Mouse (Mus musculus) left cerebral cortex, adult 2 months (tissue): ENCODE measurements at regions not wholly inside any gene's neighbourhood (a gene's known extent, or its start where the extent isn't known, plus 50 kb on each side); places are given as distances from the start of the nearest gene placed in this dataset.
A peak's percentile ranks its signal among the peaks of the same experiment; 100 is the strongest.

ENCODE experiments used
- DNase-seq, 2 experiments: peaks; one replicate each; pipeline ENCODE4 v3.0.0; 2021 to 2022; ENCODE audit warnings: low spot score in 2 of 2, mixed read lengths in 1 of 2; ENCODE audit errors: extremely low spot score in 1 of 2
- H3K27ac ChIP-seq: fragments of 200-600 bp; 2 replicates; pipeline ENCODE4 v1.8.1; 2022
- H3K4me3 ChIP-seq: fragments of 200-600 bp; 2 replicates; pipeline ENCODE4 v1.8.1; 2022
- CTCF ChIP-seq: fragments of 200-600 bp; IDR thresholded peaks from 2 replicates; pipeline ENCODE4 v1.8.1; 2022; ENCODE audit warnings: antibody characterized with exemption, mild to moderate bottlenecking, moderate library complexity
- intact Hi-C: fragments of 180-260 bp; cut with DNase I; formaldehyde crosslinking; loops from one replicate; pipeline ENCODE4 v1.15.1; 2025

DNA sequence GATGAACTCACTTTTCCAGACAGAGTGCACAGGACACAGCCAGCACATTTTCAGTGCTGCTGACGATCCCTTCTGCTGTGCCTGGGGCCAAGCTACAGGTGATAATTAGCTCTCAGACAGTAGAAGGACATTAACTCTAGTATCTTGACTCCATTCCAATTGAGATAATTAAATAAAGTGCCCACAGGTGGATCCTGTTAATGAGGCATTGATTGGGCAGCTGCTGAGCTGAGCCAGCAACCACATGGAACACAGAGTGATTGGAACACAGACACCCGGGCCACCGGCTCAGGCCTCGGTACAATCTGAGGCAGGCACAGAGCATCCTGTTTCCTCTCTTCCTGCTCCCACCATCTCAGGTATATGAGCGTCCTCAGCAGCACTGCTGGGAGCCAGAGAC is 114.5 kb upstream of the Habp2 start:
- intact Hi-C loops = no loop called here
- DNase-seq = no peak
- no peak for TF ChIP-seq CTCF
- Histone ChIP-seq H3K4me3 (no peak overlapping the region), H3K27ac (no peak overlapping the region)

DNA sequence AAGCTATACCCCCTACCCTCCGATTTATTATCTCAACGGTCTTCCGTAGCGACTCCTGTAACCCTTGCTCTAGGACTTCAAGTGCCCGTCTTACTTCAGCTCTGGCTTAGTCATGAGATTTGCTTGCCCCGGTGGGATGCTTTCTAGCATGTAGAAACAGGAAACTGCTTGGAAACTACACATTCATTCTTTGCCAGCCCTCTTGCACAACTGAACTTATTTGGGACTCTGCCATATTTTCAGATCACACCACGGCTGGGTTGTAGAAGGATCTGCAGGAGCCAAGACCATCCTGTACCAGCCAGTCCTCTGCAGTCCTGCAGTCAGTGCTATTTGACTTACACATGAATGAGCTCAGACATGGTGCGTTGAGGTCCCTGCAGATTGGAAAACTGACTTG is 110.9 kb upstream of the Habp2 start:
- intact Hi-C loops = no loop called here
- no peak for TF ChIP-seq CTCF

DNA sequence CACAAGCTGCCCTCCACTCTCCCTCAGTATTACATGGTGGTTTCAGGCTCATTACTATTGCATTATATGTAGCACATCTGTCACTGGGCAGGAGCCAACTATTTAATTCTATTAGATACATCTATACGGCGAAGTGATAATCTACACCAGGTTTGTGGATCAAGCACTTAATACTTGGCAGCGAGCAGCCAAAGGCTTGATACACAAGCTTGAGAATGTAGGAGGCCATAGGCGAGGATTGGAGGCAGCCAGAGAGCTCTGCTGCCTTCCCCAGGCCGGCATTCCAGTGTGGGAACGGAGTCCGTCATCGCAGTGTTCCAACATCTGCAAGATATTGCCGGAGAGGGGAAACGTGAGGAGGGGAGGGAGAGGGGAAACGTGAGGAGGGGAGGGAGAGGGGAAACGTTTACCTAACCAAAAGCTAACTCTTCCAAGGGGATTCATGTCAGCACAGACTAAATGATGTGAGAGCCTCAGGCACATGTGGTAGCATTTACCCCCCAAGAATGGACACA is 109.6 kb upstream of the Habp2 start:
- Histone ChIP-seq H3K4me3 (no peak overlapping the region), H3K27ac (no peak overlapping the region)
- DNase-seq = no peak
- intact Hi-C loops = no loop called here
- TF ChIP-seq CTCF = no peak

More for the DNA sequence above, 110.9 kb upstream of the Habp2 start:
- no peak overlapping the region for H3K4me3 ChIP-seq
- H3K27ac ChIP-seq = no peak overlapping the region
- DNase-seq = no peak

DNA sequence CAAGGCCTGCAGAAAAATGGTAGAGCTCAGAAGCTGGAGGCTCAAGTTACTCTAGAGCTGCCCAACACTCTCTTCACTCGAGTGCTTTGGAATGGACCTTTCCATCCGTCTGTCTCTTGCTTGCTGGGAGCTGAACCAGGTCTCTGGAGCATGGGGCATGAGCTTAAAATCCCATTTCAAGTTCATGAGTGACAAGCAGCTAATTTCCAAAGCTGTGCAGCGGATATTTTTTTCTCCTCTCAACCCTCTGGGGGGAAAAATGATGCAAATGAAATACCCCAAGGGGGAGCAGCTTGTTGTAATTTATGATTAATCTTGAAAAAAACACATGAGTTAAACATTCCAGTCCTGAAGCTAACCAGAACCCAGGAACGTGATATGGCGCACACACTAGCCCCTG is 101.2 kb upstream of the Habp2 start:
- intact Hi-C loops = no loop called here
- no peak overlapping the region for H3K27ac ChIP-seq
- no peak overlapping the region for H3K4me3 ChIP-seq
- DNase-seq = no peak
- TF ChIP-seq CTCF = no peak

DNA sequence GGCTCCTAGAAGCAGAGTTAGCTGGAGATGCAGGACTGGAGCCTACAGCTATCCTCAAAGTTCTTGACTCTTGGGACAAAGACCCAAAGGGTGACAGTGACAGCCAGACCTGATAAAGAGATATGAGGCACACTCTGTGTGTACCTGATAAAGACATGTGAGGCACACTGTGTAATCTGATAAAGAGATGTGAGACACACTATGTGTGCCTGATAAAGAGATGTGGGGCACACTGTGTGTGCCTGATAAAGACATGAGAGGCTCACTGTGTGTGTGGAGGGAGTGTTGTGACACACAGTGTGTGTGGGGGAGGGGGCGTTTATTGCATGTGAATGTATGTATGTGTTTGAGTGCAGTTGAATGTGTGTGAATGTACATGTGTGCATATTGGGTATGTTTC is 97.8 kb upstream of the Habp2 start:
- intact Hi-C loops = no loop called here
- DNase-seq = no peak
- H3K4me3 ChIP-seq = no peak overlapping the region
- no peak overlapping the region for H3K27ac ChIP-seq
- TF ChIP-seq CTCF = no peak

DNA sequence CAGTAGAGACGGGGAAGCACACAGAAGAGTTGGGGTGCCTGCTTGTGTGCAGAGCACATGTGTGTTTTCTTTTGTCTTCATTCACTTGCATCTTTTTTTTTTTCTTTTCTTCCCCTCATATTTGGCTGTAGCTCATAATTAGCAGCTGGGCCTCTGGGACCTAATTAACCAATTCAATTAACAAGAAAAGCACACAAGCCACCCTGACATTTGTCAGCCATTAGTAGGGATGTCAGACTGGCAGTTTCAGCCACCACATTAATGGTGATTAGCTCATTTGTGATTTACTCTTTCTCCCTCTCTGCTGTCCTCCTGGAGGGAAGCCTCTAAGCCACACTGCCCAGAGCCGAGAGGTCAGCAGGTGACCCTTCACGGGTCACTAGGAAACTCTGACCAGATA is 96.7 kb upstream of the Habp2 start:
- Histone ChIP-seq H3K27ac (no peak overlapping the region), H3K4me3 (no peak overlapping the region)
- DNase-seq = no peak
- no peak for TF ChIP-seq CTCF
- intact Hi-C loops = no loop called here

DNA sequence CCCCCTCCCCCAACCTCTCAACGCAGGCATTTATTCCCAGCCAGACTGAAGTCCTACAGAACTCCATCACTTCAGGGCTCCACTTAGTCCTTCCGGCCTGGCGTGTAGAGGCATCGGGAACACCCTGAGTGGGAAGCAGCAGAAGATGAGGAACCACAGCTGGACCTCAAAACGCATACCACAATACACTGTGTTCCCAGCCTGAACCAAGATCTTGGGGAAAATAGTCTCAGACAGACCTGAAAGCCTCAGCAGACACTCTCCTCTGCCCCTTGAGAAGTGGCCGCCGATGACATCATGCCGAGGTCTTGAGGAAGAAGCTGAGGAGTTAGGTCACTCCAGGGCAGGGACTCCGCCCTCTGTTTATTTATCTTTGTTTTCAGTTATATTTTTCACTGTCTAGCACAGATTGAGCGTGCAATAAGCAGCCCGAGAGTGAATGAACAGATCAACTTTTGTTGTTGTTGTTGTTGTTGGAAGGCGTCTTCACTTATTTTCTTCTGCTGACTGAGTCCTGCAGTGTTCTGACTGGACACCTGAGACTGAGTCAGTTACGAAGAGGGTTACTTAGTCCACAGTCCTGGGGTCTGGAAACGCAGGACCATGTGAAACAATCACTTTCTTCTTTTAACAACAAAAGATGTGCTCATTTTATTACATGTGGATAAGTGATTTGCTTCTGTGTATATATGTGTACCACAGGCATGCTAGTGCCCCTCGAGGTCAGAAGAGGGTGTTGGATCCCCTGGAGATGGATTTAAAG is 88.3 kb upstream of the Habp2 start:
- no peak for DNase-seq
- intact Hi-C loops = no loop called here
- Histone ChIP-seq H3K4me3 (no peak overlapping the region), H3K27ac (no peak overlapping the region)
- TF ChIP-seq CTCF = no peak

DNA sequence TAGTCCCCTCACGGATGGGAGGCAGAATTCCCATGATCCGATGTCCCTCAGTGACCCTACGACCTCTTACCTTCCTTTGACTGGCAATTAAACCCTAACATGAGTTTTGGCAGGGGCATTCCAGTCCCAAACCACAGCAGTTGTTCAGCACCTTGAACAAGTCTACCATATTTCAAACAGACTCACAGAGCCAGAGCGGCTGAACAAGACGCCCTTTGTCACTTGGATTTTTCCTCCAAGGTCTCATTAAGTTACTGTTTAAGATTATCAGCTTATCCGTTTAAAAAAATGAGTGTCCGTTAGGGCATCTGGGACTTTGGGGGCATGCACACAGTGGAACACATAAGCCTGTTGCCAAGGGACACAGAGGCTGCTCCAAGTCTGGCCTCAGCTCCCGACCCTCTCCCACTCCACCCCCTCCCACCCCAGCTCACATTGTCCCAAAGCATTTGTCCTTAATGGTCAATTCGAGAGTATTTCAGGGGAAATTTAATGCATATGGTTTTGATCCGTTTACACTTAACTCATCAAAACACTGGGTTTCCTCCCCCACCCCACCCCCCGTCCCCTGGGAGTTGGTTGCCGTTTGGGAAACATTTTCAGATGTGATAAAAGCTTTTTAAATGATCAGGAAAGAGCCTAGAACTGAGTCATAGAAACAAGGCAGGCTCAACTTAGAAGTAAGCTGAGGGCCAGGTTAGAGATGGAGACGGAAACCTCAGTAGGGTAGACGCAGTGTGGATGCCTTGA is 87.4 kb upstream of the Habp2 start:
- no peak for DNase-seq
- intact Hi-C loops = loop anchor here (2.0 to 10.0 kb wide), 2 partner anchors 645 to 863 kb away; no protein-coding TSS in a partner anchor
- H3K4me3 ChIP-seq = no peak overlapping the region
- no peak for TF ChIP-seq CTCF
- no peak overlapping the region for H3K27ac ChIP-seq

DNA sequence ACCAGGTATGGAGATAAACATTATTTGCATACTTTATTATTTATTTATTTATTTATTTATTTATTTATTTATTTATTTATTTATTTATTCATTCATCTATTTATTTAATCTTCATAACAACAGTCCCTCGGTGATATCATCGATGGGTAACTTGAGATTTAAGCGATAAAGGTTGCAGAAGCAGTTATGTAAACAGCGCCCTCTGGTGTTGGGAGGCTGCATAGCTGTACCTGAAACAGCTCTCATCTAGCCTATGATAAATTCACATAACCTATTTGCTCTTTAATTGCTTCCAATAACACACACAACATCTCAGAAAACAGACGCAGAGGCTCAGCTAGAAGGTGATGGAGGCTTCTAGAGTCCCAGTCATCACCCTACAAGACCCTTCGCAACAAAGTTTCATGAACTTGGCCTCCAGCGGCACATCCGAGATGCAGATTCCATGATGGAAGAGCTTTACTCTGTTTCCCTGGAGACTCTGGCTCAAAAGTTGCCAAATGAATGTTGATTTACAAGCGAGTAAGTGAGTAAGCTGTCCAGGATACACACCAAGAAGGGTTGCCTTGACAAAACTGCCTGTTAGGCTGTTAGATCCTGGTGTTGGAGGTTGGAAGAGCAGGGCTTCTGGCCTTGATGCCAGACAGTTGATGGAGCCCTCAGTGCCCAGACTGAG is 85.8 kb upstream of the Habp2 start:
- DNase-seq = no peak
- Histone ChIP-seq H3K4me3 (no peak overlapping the region), H3K27ac (no peak overlapping the region)
- intact Hi-C loops = loop anchor here (2.0 to 10.0 kb wide), 2 partner anchors 646 to 864 kb away; no protein-coding TSS in a partner anchor
- peak; percentile 52 for TF ChIP-seq CTCF

DNA sequence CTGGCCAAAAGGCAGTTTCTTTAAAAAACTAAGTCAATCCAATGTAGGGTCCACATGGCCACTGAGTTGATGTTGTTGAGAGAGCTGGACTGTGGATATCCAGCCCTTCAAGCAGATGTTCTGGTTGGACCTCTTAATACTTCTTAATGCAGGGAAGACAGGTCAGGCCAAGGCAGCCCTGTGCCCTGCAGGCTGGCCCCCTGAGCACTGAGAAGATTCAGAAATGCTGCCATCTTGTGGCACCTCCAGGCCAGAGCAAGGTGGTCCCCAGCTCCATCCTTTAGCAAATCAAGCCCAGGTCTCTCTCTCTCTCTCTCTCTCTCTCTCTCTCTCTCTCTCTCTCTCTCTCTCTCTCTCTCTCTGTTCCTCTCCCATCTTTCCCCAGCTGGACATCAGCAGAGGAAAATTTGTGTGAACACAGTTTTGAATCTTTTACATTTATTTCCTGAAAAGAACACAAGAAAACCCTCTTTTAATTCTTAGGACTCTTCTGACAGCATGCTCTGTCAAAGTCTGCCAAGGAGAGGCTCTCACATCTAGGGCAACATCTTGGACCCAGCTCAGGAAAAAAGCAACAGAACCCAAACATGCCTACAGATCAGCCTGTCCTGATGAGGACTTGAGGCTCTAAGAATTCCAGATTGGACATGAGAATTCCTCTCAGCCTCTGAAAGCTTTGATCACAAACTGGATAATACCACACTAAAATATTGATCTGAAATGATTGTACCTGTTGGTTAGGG is 85.0 kb upstream of the Habp2 start:
- H3K27ac ChIP-seq = no peak overlapping the region
- peak in 1 of 2 experiments; percentile 23 for DNase-seq
- H3K4me3 ChIP-seq = no peak overlapping the region
- peak; percentile 54 for TF ChIP-seq CTCF
- intact Hi-C loops = loop anchor here (2.0 to 10.0 kb wide), 2 partner anchors 647 to 865 kb away; no protein-coding TSS in a partner anchor

DNA sequence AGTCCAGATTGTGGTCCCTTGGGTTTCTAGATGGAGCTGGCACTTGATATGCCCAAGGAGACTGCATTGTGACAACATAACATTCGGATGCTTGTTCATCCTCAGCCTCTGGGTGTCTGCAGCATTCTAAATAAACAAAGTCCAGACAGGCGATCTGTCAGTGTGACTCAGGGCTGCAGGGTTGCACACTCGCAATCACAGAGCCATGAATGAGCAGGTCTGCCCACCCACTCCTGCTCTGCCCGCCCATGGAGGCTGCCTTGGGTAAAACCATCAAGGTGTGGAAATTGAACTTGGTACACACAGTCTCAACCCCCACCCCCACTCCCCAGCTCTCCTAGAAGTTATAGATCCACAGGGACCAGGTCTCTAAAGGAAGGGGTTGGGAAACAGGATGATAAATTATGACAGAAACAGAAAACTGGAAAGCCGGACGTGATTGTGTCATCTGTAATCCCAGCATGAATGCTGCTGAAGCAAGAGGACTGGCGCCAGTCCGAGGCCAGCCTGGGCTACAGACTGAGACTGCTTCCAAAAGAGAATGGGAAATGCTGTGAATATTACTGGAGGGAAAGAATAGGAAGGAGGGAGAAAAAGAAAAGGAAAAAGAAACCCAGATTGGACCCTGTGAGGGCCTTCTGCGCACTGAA is 84.3 kb upstream of the Habp2 start:
- Histone ChIP-seq H3K27ac (no peak overlapping the region), H3K4me3 (no peak overlapping the region)
- DNase-seq = no peak
- intact Hi-C loops = loop anchor here (10.0 kb wide), 1 partner anchor 648 kb away; no protein-coding TSS in a partner anchor
- no peak for TF ChIP-seq CTCF
